Mouse (Mus musculus) erythroblast, adult 5-6 weeks (primary cell): ENCODE measurements around the gene Dync1i2. TPM values are rescaled to one million over a fixed set of nuclear protein-coding genes. Genes with fewer than 3 reads are reported as not detected.

Experiments
- ATAC-seq: replicated peaks from 2 replicates; pipeline ENCODE4 v1.8.0; 2016; ENCODE audit warnings: moderate number of reproducible peaks, mild to moderate bottlenecking, moderate TSS enrichment, inconsistent platforms; ENCODE audit not compliant: poor library complexity, low FRiP score, severe bottlenecking
- total RNA-seq, 2 experiments: library from RNA; stranded (forward) in 1 of 2; stranded (reverse) in 1 of 2; fragments of 150-400 nt in 1 of 2; fragments of 200-764, 138-1000 nt in 1 of 2; gene quantifications; 2 replicates each; pipeline versions ENCODE4 v1.2.3 to v1.2.4; 2015 to 2017; ENCODE audit warnings: low replicate concordance in 2 of 2

Gene Dync1i2
- total RNA-seq (2015; ENCODE audit: low replicate concordance) (42.7 and 43.7 TPM in 2 replicates), total RNA-seq (2017; ENCODE audit: low replicate concordance) (43.8 and 50.0 TPM in 2 replicates)

GRCm38 (mm10) chr2:71211591-71212359 lies at the start of gene Dync1i2:
Gene Dync1i2 (plus strand): TSS chr2:71211706.
- ATAC-seq, result peak; percentile 99

- ATAC-seq, result no peak
Measured at GRCm38 (mm10) chr2:71162831-71163621, 48.5 kb upstream of the Dync1i2 start.

- no peak for ATAC-seq
Measured at GRCm38 (mm10) chr2:71167211-71167610, 44.3 kb upstream of the Dync1i2 start.

- no peak for ATAC-seq
Measured at GRCm38 (mm10) chr2:71168461-71169021, 43.0 kb upstream of the Dync1i2 start.

GRCm38 (mm10) chr2:71173031-71173430 lies 38.5 kb upstream of the Dync1i2 start:
- no peak for ATAC-seq

GRCm38 (mm10) chr2:71176329-71177249 lies 34.9 kb upstream of the Dync1i2 start:
- ATAC-seq, result no peak

GRCm38 (mm10) chr2:71177250-71177615 lies 34.3 kb upstream of the Dync1i2 start:
- no peak for ATAC-seq

- no peak for ATAC-seq
Measured at GRCm38 (mm10) chr2:71177760-71178159, 33.7 kb upstream of the Dync1i2 start.

GRCm38 (mm10) chr2:71179716-71180115 lies 31.8 kb upstream of the Dync1i2 start:
- ATAC-seq, result no peak

GRCm38 (mm10) chr2:71180566-71181217 lies 30.8 kb upstream of the Dync1i2 start:
- ATAC-seq, result no peak

GRCm38 (mm10) chr2:71187950-71188349 lies 23.6 kb upstream of the Dync1i2 start:
- peak; percentile 55; the same call in 1 of the 2 replicates for ATAC-seq

GRCm38 (mm10) chr2:71188861-71189260 lies 22.6 kb upstream of the Dync1i2 start:
- ATAC-seq, result no peak

GRCm38 (mm10) chr2:71191391-71192194 lies 19.9 kb upstream of the Dync1i2 start:
- ATAC-seq, result no peak

- no peak for ATAC-seq
Measured at GRCm38 (mm10) chr2:71192195-71192807, 19.2 kb upstream of the Dync1i2 start.

GRCm38 (mm10) chr2:71194137-71194960 lies 17.2 kb upstream of the Dync1i2 start:
- ATAC-seq, result no peak

- ATAC-seq, result no peak
Measured at GRCm38 (mm10) chr2:71196947-71197346, 14.6 kb upstream of the Dync1i2 start.

- ATAC-seq, result no peak
Measured at GRCm38 (mm10) chr2:71198907-71199306, 12.6 kb upstream of the Dync1i2 start.
